Mouse (Mus musculus) left cerebral cortex, adult 18-20 months (tissue): ENCODE measurements at regions not wholly inside any gene's neighbourhood (a gene's known extent, or its start where the extent isn't known, plus 50 kb on each side); places are given as distances from the start of the nearest gene placed in this dataset.

ENCODE experiments used
- DNase-seq, 2 experiments: peaks; one replicate each; pipeline ENCODE4 v3.0.0; 2021 to 2022; ENCODE audit warnings: low spot score in 2 of 2, mixed read lengths in 1 of 2

DNA sequence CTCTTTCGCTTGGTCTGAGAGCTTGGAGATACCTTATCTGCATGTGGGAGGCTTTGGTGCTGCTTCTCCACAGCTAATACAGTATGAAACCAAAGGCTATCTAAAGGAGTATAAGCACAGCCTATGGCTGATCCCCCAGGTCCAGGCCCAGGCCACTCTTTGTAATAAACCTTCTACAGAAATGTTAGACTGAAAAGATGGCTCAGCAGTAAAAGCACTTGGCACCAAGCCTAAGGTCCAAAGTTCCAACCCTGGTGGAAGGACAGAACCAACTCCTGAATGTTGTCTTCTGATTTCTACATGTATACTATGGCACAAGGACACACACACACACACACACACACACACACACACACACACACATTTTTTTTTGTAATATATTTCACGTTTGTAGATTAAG lies 1397.2 kb upstream of the Cntnap5a start:
- DNase-seq: no peak

GRCm38 (mm10) chr1:114330541-114330940 lies 1354.0 kb upstream of the Cntnap5a start:
- peak in 1 of 2 experiments; percentile 1 for DNase-seq

DNA sequence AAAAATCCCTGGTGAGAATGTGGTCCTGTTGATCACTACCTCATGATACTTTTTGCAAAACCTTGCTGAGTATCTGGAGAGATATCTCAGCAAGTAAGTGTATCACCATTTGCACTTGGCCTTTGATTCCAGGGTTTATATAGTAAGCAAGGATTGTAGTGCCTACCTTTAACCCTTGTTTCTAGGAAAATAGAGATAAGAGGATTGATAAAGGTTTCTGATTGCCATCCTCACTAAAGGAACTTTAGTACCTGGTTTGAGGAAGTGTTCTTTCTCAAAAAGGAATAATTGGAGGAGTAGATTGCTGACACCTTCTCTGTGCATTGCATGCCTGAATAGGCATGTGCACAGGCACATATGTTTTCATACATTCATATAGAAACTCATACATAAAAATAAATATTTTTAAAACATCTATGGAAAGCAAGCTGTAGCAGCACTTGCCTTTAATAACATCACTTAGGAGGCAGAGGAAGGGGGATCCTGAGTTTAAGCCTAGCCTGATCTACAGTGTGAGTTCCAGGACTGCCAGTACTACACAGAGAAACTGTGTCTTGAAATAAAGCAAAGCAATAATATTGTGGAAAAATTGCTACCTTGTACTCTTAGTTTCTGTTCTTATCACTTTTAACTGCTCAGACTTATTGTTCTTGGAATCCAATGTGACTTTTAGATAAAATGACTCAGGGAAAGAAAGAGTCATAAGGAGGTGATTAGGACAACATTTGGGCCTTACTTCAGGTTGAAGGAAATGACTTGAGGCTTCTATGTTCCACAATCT lies 1326.2 kb upstream of the Cntnap5a start:
- no peak for DNase-seq

GRCm38 (mm10) chr1:114392034-114392433 lies 1292.5 kb upstream of the Cntnap5a start:
- DNase-seq: no peak
